Mouse (Mus musculus) cerebellum, adult 2 months (tissue): ENCODE measurements around the gene Rab20.

Experiments
- CTCF ChIP-seq: fragments of 200-500 bp; IDR thresholded peaks from 2 replicates; pipeline ENCODE4 v1.5.1; 2011; ENCODE audit warnings: low read depth, mild to moderate bottlenecking, control low read depth, low read length, moderate library complexity, borderline replicate concordance; ENCODE audit not compliant: insufficient read depth
- POLR2A ChIP-seq: fragments of 200-500 bp; IDR thresholded peaks from 2 replicates; pipeline ENCODE4 v1.6.1; 2011; ENCODE audit warnings: low read length, control low read depth, borderline replicate concordance; ENCODE audit not compliant: insufficient read depth

GRCm38 (mm10) chr8:11419232-11419631 lies 59.3 kb downstream of the Rab20 start:
- TF ChIP-seq CTCF = no peak
- no peak for TF ChIP-seq POLR2A
